Mouse (Mus musculus) kidney, adult 2 months (tissue): Measurements from ENCODE around the gene Ephb4. TPM values are rescaled to one million over a fixed set of nuclear protein-coding genes. Genes with fewer than 3 reads are reported as not detected.

Experiments used
- DNase-seq: peaks from one replicate; pipeline ENCODE4 v3.0.0; 2021
- H3K27ac ChIP-seq: fragments of 200-500 bp; 2 replicates; pipeline ENCODE4 v1.5.1; 2012; ENCODE audit warnings: low read depth, low read length, control low read depth, inconsistent platforms; ENCODE audit not compliant: insufficient read depth
- H3K27me3 ChIP-seq: fragments of 200-500 bp; replicated peaks from 2 replicates; pipeline ENCODE4 v1.6.1; 2012; ENCODE audit warnings: mild to moderate bottlenecking, moderate library complexity, low read length, inconsistent platforms; ENCODE audit not compliant: control insufficient read depth, insufficient read depth
- H3K36me3 ChIP-seq: fragments of 200-500 bp; 2 replicates; pipeline ENCODE4 v1.6.1; 2012; ENCODE audit warnings: mild to moderate bottlenecking, moderate library complexity, low read length, inconsistent platforms; ENCODE audit not compliant: control insufficient read depth, insufficient read depth
- H3K4me1 ChIP-seq: fragments of 200-500 bp; 2 replicates; pipeline ENCODE4 v1.6.1; 2011; ENCODE audit warnings: low read length; ENCODE audit not compliant: control insufficient read depth, insufficient read depth
- H3K4me3 ChIP-seq: fragments of 200-500 bp; 2 replicates; pipeline ENCODE4 v1.5.1; 2011; ENCODE audit warnings: mild to moderate bottlenecking, low read depth, low read length, control low read depth; ENCODE audit not compliant: insufficient read depth
- CTCF ChIP-seq: fragments of 200-500 bp; conservative IDR thresholded peaks from 2 replicates; pipeline ENCODE4 v1.5.1; 2011; ENCODE audit warnings: low read depth, mild to moderate bottlenecking, control low read depth, low read length, moderate library complexity, mixed read lengths; ENCODE audit not compliant: insufficient read depth, insufficient read length
- POLR2A ChIP-seq: fragments of 200-500 bp; IDR thresholded peaks from one replicate; pipeline ENCODE4 v1.6.1; 2011; ENCODE audit warnings: low read depth, low read length, control low read depth
- WGBS: fragments of 180-500 bp; shearing (Covaris S2); methylation state at CpG from one replicate; pipeline ENCODE4 v1.1.7; 2018; 5-methylcytosine and 5-hydroxymethylcytosine counted together
- polyA plus RNA-seq: library from polyadenylated mRNA; depleted of rRNA; stranded (reverse); fragments of >200 nt; gene quantifications from 2 replicates; pipeline ENCODE4 v1.2.3, GENCODE M21; 2012

Ephb4 gene
- polyA plus RNA-seq, 1 experiment = 49.1 TPM

- H3K36me3 ChIP-seq = peaks cover 14% of the 10 kb centered on the region
- no peak overlapping the region for H3K4me3 ChIP-seq
- no peaks in the 10 kb centered on the region for H3K4me1 ChIP-seq
- no peak overlapping the region for H3K27ac ChIP-seq
- TF ChIP-seq POLR2A (no peak), CTCF (no peak)
- DNase-seq = no peak
- H3K27me3 ChIP-seq = no peaks in the 10 kb centered on the region
- WGBS = 91% methylated on average over 11 of the region's 11 CpGs
These were observed 19.8 kb downstream of the Ephb4 start for GRCm38 (mm10) chr5:137369665-137370064.

GRCm38 (mm10) chr5:137373371-137373950, 23.6 kb downstream of the Ephb4 start:
- no peak overlapping the region for H3K4me3 ChIP-seq
- WGBS = 67% methylated on average over 12 of the region's 12 CpGs
- peak; percentile 25 for DNase-seq
- H3K27me3 ChIP-seq = no peaks in the 10 kb centered on the region
- peaks cover 8% of the 10 kb centered on the region for H3K36me3 ChIP-seq
- peak overlapping the region; percentile 32; the same call in 1 of the 2 replicates for H3K27ac ChIP-seq
- TF ChIP-seq CTCF (no peak), POLR2A (no peak)
- peaks cover 6% of the 10 kb centered on the region; the same call in 1 of the 2 replicates for H3K4me1 ChIP-seq

DNA sequence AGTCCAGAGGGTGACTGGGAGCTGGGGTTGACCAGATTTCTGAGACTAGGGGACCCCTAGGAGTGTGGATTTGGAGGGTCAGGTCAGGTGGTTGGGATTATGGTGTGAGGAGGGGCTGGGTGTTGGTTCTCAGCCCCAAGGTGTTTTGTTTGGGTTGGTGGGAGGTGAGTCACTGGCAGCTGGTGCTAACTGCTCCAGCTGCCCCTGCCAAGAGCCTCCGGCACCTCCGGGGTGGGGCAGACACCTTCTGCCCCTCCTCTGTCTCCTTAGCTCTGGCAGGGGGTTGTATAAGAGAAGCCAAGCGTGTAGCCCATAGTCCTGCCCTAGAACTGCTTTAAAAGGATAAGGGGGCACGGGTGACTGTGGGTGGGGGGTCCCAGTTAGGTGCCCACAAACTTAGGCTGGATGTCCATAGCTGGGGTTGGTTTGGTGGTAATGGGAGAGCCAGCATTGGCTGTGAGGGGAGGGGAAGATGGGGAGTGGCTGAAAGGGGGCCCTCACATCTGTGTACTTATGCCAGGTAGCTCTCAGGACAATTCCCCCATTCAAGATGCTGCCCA, 24.7 kb downstream of the Ephb4 start:
- Histone ChIP-seq H3K4me1 (peaks cover 6% of the 10 kb centered on the region; the same call in 1 of the 2 replicates), H3K27me3 (no peaks in the 10 kb centered on the region), H3K27ac (no peak overlapping the region), H3K4me3 (no peak overlapping the region), H3K36me3 (peaks cover 8% of the 10 kb centered on the region)
- DNase-seq = no peak
- 69% methylated on average over 4 of the region's 4 CpGs for WGBS
- TF ChIP-seq POLR2A = no peak

DNA sequence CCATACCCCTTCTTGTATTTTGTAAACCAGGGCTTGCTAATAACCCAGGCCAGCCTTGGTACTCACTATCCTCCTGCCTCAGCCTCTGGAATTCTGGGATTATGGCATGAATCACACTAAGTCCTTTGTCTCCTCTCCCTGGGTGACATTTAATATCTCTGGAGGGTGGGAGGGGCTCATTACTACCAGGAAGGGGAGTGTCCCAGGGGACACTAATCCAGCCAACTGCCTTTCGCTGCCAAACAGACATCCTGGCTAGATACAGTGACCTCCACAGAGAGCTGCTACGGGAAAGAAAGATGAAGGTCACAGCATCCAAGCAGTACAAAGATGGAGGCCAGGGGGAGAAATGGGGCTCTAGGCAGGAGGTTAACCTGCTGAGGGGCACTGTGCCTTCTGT, 25.7 kb downstream of the Ephb4 start:
- no peak for TF ChIP-seq POLR2A
- TF ChIP-seq CTCF = no peak
- H3K36me3 ChIP-seq = peaks cover 4% of the 10 kb centered on the region
- peak; percentile 91 for DNase-seq
- H3K4me1 ChIP-seq = peaks cover 6% of the 10 kb centered on the region; the same call in 1 of the 2 replicates
- WGBS = 8% methylated on average over 2 of the region's 2 CpGs
- no peaks in the 10 kb centered on the region for H3K27me3 ChIP-seq
- H3K4me3 ChIP-seq = no peak overlapping the region
- H3K27ac ChIP-seq = peak overlapping the region; percentile 29

DNA sequence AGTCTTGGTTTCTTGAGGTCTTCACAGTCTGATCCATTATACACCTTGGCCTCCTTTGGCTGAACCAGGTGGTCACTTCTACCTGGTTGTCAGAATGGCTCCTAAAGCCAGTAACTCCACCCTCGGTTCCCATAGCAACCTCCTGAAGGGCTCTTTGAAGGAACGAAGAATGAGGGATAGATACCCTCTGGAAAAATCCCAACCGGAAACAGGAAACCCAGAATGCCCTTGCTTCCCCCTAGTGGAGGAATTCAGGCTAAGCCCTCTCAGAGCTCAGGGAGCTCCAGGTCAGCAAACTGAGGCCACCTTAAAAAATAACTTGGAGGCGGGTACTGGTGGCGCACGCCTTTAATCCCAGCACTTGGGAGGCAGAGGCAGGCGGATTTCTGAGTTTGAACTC, 26.3 kb downstream of the Ephb4 start:
- WGBS = 28% methylated on average over 7 of the region's 7 CpGs
- TF ChIP-seq POLR2A (no peak), CTCF (peak; percentile 58)
- peaks cover 6% of the 10 kb centered on the region; the same call in 1 of the 2 replicates for H3K4me1 ChIP-seq
- peak; percentile 73 for DNase-seq
- peaks cover 4% of the 10 kb centered on the region for H3K36me3 ChIP-seq
- H3K27ac ChIP-seq = peak overlapping the region; percentile 27
- no peak overlapping the region for H3K4me3 ChIP-seq
- no peaks in the 10 kb centered on the region for H3K27me3 ChIP-seq

DNA sequence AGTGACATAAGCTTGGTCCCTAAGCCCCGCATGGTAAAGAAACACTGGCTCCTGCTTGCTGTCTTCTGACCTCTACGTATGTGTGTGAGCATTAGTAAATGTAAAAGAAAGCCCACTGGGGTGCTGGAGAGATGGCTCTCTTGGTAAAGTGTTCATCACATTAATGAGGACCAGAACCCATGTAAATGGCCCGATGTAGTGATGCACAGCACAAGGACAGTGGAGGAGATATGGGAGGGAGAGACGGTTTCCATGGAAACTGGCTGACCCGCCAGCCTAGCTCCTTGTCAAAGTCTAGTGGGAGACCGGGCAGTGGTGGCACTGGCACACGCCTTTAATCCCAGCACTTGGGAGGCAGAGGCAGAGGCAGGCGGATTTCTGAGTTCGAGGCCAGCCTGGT, 26.8 kb downstream of the Ephb4 start:
- TF ChIP-seq CTCF (no peak), POLR2A (no peak)
- Histone ChIP-seq H3K27ac (no peak overlapping the region), H3K27me3 (no peaks in the 10 kb centered on the region), H3K36me3 (peaks cover 4% of the 10 kb centered on the region), H3K4me3 (no peak overlapping the region), H3K4me1 (peaks cover 6% of the 10 kb centered on the region; the same call in 1 of the 2 replicates)
- 31% methylated on average over 9 of the region's 9 CpGs for WGBS
- DNase-seq = peak; percentile 28

GRCm38 (mm10) chr5:137377176-137377575, 27.3 kb downstream of the Ephb4 start:
- Histone ChIP-seq H3K36me3 (peaks cover 4% of the 10 kb centered on the region), H3K27ac (no peak overlapping the region), H3K4me1 (peaks cover 6% of the 10 kb centered on the region; the same call in 1 of the 2 replicates), H3K4me3 (no peak overlapping the region), H3K27me3 (no peaks in the 10 kb centered on the region)
- 12% methylated on average over 10 of the region's 11 CpGs for WGBS
- DNase-seq = peak; percentile 59
- TF ChIP-seq CTCF (no peak), POLR2A (no peak)
